Mouse (Mus musculus) adrenal gland, adult (tissue): ENCODE data around the gene Shroom1.

Experiments used
- DNase-seq, 2 experiments: peaks; one replicate each; pipeline ENCODE4 v3.0.0; 2022 to 2023; ENCODE audit warnings: low spot score in 1 of 2; ENCODE audit not compliant: inconsistent age in 2 of 2

The Shroom1 gene

GRCm38 (mm10) chr11:53445562-53445961 is 11.4 kb upstream of the Shroom1 start:
- DNase-seq: peak; percentile 82 to 84

GRCm38 (mm10) chr11:53446183-53446582 is 10.8 kb upstream of the Shroom1 start:
- DNase-seq: no peak

- DNase-seq: no peak
Observed at GRCm38 (mm10) chr11:53447996-53448395, 9.0 kb upstream of the Shroom1 start.

- DNase-seq: peak; percentile 81 to 89
Observed at GRCm38 (mm10) chr11:53448529-53448928, 8.5 kb upstream of the Shroom1 start.

- DNase-seq: no peak
Observed at GRCm38 (mm10) chr11:53450070-53450705, 6.8 kb upstream of the Shroom1 start.

- no peak for DNase-seq
Observed at GRCm38 (mm10) chr11:53451361-53451760, 5.6 kb upstream of the Shroom1 start.

- no peak for DNase-seq
Observed at GRCm38 (mm10) chr11:53452396-53452795, 4.6 kb upstream of the Shroom1 start.

- DNase-seq: no peak
Observed at GRCm38 (mm10) chr11:53453031-53453430, 4.0 kb upstream of the Shroom1 start.

- peak in 1 of 2 experiments; percentile 64 for DNase-seq
Observed at GRCm38 (mm10) chr11:53457372-53457954, 458 bp downstream of the Shroom1 start.

GRCm38 (mm10) chr11:53458996-53459395 is 2.0 kb downstream of the Shroom1 start:
- no peak for DNase-seq

GRCm38 (mm10) chr11:53460192-53460591 is 3.2 kb downstream of the Shroom1 start:
- no peak for DNase-seq

GRCm38 (mm10) chr11:53461727-53462126 is 4.7 kb downstream of the Shroom1 start:
- DNase-seq: peak; percentile 36 to 57

- DNase-seq: peak in 1 of 2 experiments; percentile 69
Observed at GRCm38 (mm10) chr11:53463551-53464424, 6.8 kb downstream of the Shroom1 start.

GRCm38 (mm10) chr11:53466231-53466971 is 9.4 kb downstream of the Shroom1 start:
- peak; percentile 78 to 94 for DNase-seq

GRCm38 (mm10) chr11:53469294-53469967 is 12.4 kb downstream of the Shroom1 start:
- no peak for DNase-seq

GRCm38 (mm10) chr11:53469968-53470695 is 13.1 kb downstream of the Shroom1 start, which contains the start of gene Gm9837:
TSS of gene Gm9837 (minus strand) at chr11:53470479.
- DNase-seq: peak; percentile 87 to 96

GRCm38 (mm10) chr11:53472709-53473108 is 15.7 kb downstream of the Shroom1 start:
- peak in 1 of 2 experiments; percentile 32 for DNase-seq

- no peak for DNase-seq
Observed at GRCm38 (mm10) chr11:53475620-53476019, 18.6 kb downstream of the Shroom1 start.

- no peak for DNase-seq
Observed at GRCm38 (mm10) chr11:53477833-53478232, 20.8 kb downstream of the Shroom1 start.
